ENCODE assay signal across 9 mouse cellular contexts in the genomic region with DNA sequence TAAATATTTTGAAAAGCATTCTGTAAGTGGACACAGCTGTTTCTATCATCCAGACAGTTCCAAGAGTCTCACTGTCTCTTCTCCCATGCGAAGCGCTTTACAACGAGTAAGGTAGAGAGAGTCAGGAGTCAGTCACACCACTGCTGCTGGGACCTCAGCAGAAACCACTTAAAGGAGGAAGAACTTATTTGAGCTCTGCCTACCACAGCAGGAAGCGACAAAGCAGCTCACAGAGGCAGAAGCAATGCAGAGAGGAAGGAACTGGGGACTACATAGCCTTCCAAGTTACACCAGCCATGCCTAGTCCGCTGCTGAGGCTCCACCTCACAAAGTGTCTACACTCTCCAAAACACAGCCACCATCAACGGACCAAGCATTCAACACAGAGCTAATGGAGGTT. TPM values are rescaled to one million over a fixed set of nuclear protein-coding genes. Genes with fewer than 3 reads are reported as not detected.
DNase-seq lines count a peak whose midpoint lies in the region; ATAC-seq and TF ChIP-seq lines count a peak whose summit lies in the region.
"Had no signal": no experiment of that assay in that cellular context is flagged by ENCODE, and none has a peak within 500 bp of the region (broad histone marks: within the 10 kb centered on the region; RNA-seq: fewer than 3 reads in every experiment).

No protein-coding gene starts in this region.

- 39% methylated on average over 6 of the region's 6 CpGs for WGBS in embryonic facial prominence, embryonic 15.5 days
- WGBS in liver, postnatal 0 days (ENCODE audit: insufficient replicate concordance): 22% methylated on average over 6 of the region's 6 CpGs

- no peak overlapping the region for H3K4me2 ChIP-seq in embryonic facial prominence, embryonic 15.5 days (replicated peaks)
- H3K4me2 ChIP-seq in liver, postnatal 0 days (ENCODE audit: low read depth, low read length): peak overlapping the region; percentile 52

- H3K9me3 ChIP-seq in embryonic facial prominence, embryonic 15.5 days (replicated peaks): no peaks in the 10 kb centered on the region
- H3K9me3 ChIP-seq in liver, postnatal 0 days (ENCODE audit: low read length): no peaks in the 10 kb centered on the region

- H3K9ac ChIP-seq in embryonic facial prominence, embryonic 15.5 days: no peak overlapping the region
- no peak overlapping the region for H3K9ac ChIP-seq in liver, postnatal 0 days (replicated peaks)

- DNase-seq in gastrocnemius, adult 2 months: no peak
- no peak for DNase-seq in gastrocnemius, postnatal 10 days
- peak; percentile 28 for DNase-seq in liver, postnatal 0 days
- DNase-seq in splenic B cell, adult 2 months (ENCODE audit: low read depth, low spot score): peak; percentile 78
- DNase-seq in cerebellum, adult 8-10 months: no peak
- DNase-seq in embryo, embryonic 10.5 days (ENCODE audit: low spot score): no peak
- DNase-seq in layer of hippocampus, postnatal 25 days (ENCODE audit: extremely low spot score in 1 of 2, low spot score in 1 of 2): no peak

- intact Hi-C loops in gastrocnemius, adult 2 months (cut with DNase I): no loop called here

- no peak for ATAC-seq in embryonic facial prominence, embryonic 15.5 days (ENCODE audit: insufficient number of reproducible peaks, low FRiP score, low TSS enrichment, low read depth)
- ATAC-seq in liver, postnatal 0 days: no peak

- no peak for TF ChIP-seq EP300 in liver, postnatal 0 days (IDR thresholded peaks at IDR 0.05; ENCODE audit: low read depth)

- H3K27me3 ChIP-seq in embryonic facial prominence, embryonic 15.5 days: no peaks in the 10 kb centered on the region
- H3K27me3 ChIP-seq in liver, postnatal 0 days (ENCODE audit: insufficient read depth, low read length): no peaks in the 10 kb centered on the region
- H3K27me3 ChIP-seq in splenic B cell, adult 2 months (ENCODE audit: control insufficient read depth, insufficient read depth, low read length, poor library complexity, severe bottlenecking): 0 out of 2 replicates have a peak, but pooled peaks cover 2% of the 10 kb centered on the region

- peaks cover 24% of the 10 kb centered on the region for H3K4me1 ChIP-seq in embryonic facial prominence, embryonic 15.5 days
- peaks cover 34% of the 10 kb centered on the region for H3K4me1 ChIP-seq in liver, postnatal 0 days (ENCODE audit: insufficient read depth)

- no peak for TF ChIP-seq CTCF in gastrocnemius, adult 2 months (IDR thresholded peaks at IDR 0.05)
- no peak for TF ChIP-seq CTCF in liver, postnatal 0 days (IDR thresholded peaks at IDR 0.05; ENCODE audit: low read depth)

- no peaks in the 10 kb centered on the region for H3K36me3 ChIP-seq in embryonic facial prominence, embryonic 15.5 days
- 0 out of 2 replicates have a peak, but pooled peaks cover 2% of the 10 kb centered on the region for H3K36me3 ChIP-seq in liver, postnatal 0 days (replicated peaks; ENCODE audit: insufficient read depth, low read length)
- H3K36me3 ChIP-seq in splenic B cell, adult 2 months (ENCODE audit: control insufficient read depth, insufficient read depth, low read length, poor library complexity, severe bottlenecking): no peaks in the 10 kb centered on the region

- no peak overlapping the region for H3K4me3 ChIP-seq in gastrocnemius, adult 2 months
- no peak overlapping the region for H3K4me3 ChIP-seq in embryonic facial prominence, embryonic 15.5 days (replicated peaks)
- no peak overlapping the region for H3K4me3 ChIP-seq in liver, postnatal 0 days (ENCODE audit: low read depth, low read length)
- H3K4me3 ChIP-seq: erythroblast, embryonic 14.5 days had no signal

- H3K27ac ChIP-seq in gastrocnemius, adult 2 months: peak overlapping the region; percentile 46
- H3K27ac ChIP-seq in embryonic facial prominence, embryonic 15.5 days (replicated peaks): peak overlapping the region; percentile 45; the same call in 1 of the 2 replicates
- peak overlapping the region; percentile 48; the same call in 1 of the 2 replicates for H3K27ac ChIP-seq in liver, postnatal 0 days (ENCODE audit: low read depth)

RNA-seq across cellular contexts. Expression of a gene that starts 9.2 kb away (rescaled TPM):
- 10 to 100 TPM in 1 of 2 experiments, 1 to 10 TPM in 1; 9.5 to 10.8 TPM for total RNA-seq in gastrocnemius, adult 2 months (2021)
- 10 to 100 TPM; 21.1 to 23.8 TPM for total RNA-seq in gastrocnemius, postnatal 10 days (2021)
- 24.0 and 25.3 TPM in 2 replicates for polyA plus RNA-seq in embryonic facial prominence, embryonic 15.5 days (2015; fragmentation: Nextera tagmentation; extraction: Ambion mirVana)
- 4.5 and 5.6 TPM in 2 replicates for polyA plus RNA-seq in liver, postnatal 0 days (2015; fragmentation: Nextera tagmentation; extraction: Ambion mirVana)
- total RNA-seq in layer of hippocampus, postnatal 25 days (2021): 100 to 1,000 TPM; 129 to 132 TPM

Comparison
In these comparisons a context has a peak if more than half of its experiments do, and no peak if none do; other contexts are left out.
1. DNase-seq: peak in liver, postnatal 0 days (single experiment) and splenic B cell, adult 2 months (single experiment); none in gastrocnemius, adult 2 months (single experiment), gastrocnemius, postnatal 10 days (single experiment), cerebellum, adult 8-10 months (single experiment), embryo, embryonic 10.5 days (single experiment) and layer of hippocampus, postnatal 25 days (0 of 2).
2. RNA of a gene that starts 9.2 kb away (total RNA-seq): 129 to 132 TPM in layer of hippocampus, postnatal 25 days; 21.1 to 23.8 TPM in gastrocnemius, postnatal 10 days and 9.5 to 10.8 TPM in gastrocnemius, adult 2 months; every median in the first group is over 4 times any median in the second.
3. Peak in every context shown above with its lines, with median percentiles within 50 percentile points of each other: H3K27ac ChIP-seq.